Mouse (Mus musculus) brain, embryonic 14.5 days (tissue): ENCODE results near the gene Mrps21. TPM values are rescaled to one million over a fixed set of nuclear protein-coding genes. Genes with fewer than 3 reads are reported as not detected.
"Not testable (repeated sequence)": the region's sequence is repeated elsewhere in the genome, so short reads cannot be mapped to it uniquely, and the experiment has no call there.

ENCODE experiments used
- DNase-seq: peaks from one replicate; pipeline ENCODE4 v3.0.0-alpha.2; 2011; ENCODE audit warnings: low read depth
- CTCF ChIP-seq: fragments of 200-500 bp; IDR thresholded peaks from 2 replicates; pipeline ENCODE4 v1.5.1; 2012; ENCODE audit warnings: inconsistent platforms, mild to moderate bottlenecking, moderate library complexity, borderline replicate concordance; ENCODE audit not compliant: insufficient read depth, insufficient read length; ENCODE audit errors: extremely low read depth
- POLR2A ChIP-seq: fragments of 200-500 bp; IDR thresholded peaks from 2 replicates; pipeline ENCODE4 v1.6.1; 2012; ENCODE audit warnings: mild to moderate bottlenecking, inconsistent platforms, borderline replicate concordance; ENCODE audit not compliant: poor library complexity, insufficient read depth, insufficient read length, severe bottlenecking; ENCODE audit errors: extremely low read depth
- polyA plus RNA-seq: library from polyadenylated mRNA; depleted of rRNA; stranded (reverse); fragments of >200 nt; gene quantifications from 2 replicates; pipeline ENCODE4 v1.2.3, GENCODE M21; 2012

Mrps21 gene
- polyA plus RNA-seq, 1 experiment, result 148 TPM

- TF ChIP-seq POLR2A (no peak), CTCF (0 out of 2 replicates have a peak, but pooled peaks have one; percentile 12)
- peak; percentile 7 for DNase-seq
Measured at GRCm38 (mm10) chr3:95861216-95861615, 10.1 kb downstream of the Mrps21 start.

GRCm38 (mm10) chr3:95860323-95860722, 11.0 kb downstream of the Mrps21 start:
- TF ChIP-seq POLR2A (no peak), CTCF (no peak)
- peak; percentile 6 for DNase-seq

GRCm38 (mm10) chr3:95858278-95858677, 13.0 kb downstream of the Mrps21 start:
- not testable (repeated sequence) for DNase-seq

GRCm38 (mm10) chr3:95857050-95857449, 14.3 kb downstream of the Mrps21 start:
- not testable (repeated sequence) for DNase-seq

GRCm38 (mm10) chr3:95856115-95856514, 15.2 kb downstream of the Mrps21 start:
- no peak for DNase-seq
- no peak for TF ChIP-seq POLR2A
- no peak for TF ChIP-seq CTCF

GRCm38 (mm10) chr3:95855502-95856089, 15.7 kb downstream of the Mrps21 start, which contains the start of gene Prpf3:
Prpf3 (minus strand) TSS chr3:95855885.
- no peak for TF ChIP-seq CTCF
- TF ChIP-seq POLR2A, result peak; percentile 67
- peak; percentile 97 for DNase-seq

- DNase-seq, result no peak
- TF ChIP-seq POLR2A, result no peak
- TF ChIP-seq CTCF, result no peak
Measured at GRCm38 (mm10) chr3:95851317-95851716, 20.0 kb downstream of the Mrps21 start.

- TF ChIP-seq CTCF, result no peak
- no peak for DNase-seq
Measured at GRCm38 (mm10) chr3:95850611-95851010, 20.7 kb downstream of the Mrps21 start.

- peak; percentile 5 for DNase-seq
- TF ChIP-seq POLR2A, result no peak
- no peak for TF ChIP-seq CTCF
Measured at GRCm38 (mm10) chr3:95842503-95843214, 28.7 kb downstream of the Mrps21 start.

GRCm38 (mm10) chr3:95839250-95839649, 32.1 kb downstream of the Mrps21 start:
- no peak for TF ChIP-seq CTCF
- no peak for TF ChIP-seq POLR2A
- DNase-seq, result no peak

- TF ChIP-seq POLR2A (no peak), CTCF (no peak)
- no peak for DNase-seq
Measured at GRCm38 (mm10) chr3:95829053-95829452, 42.3 kb downstream of the Mrps21 start.

GRCm38 (mm10) chr3:95826275-95826674, 45.0 kb downstream of the Mrps21 start:
- no peak for DNase-seq
- no peak for TF ChIP-seq POLR2A
- TF ChIP-seq CTCF, result no peak

GRCm38 (mm10) chr3:95820046-95821010, 51.0 kb downstream of the Mrps21 start:
- DNase-seq, result peak; percentile 31
- no peak for TF ChIP-seq CTCF
